ENCODE assay signal across 9 mouse cellular contexts in genomic region chr15:45453797-45454196, GRCm38 (mm10).
DNase-seq lines count a peak whose midpoint lies in the region; ATAC-seq and TF ChIP-seq lines count a peak whose summit lies in the region.
"Had no signal": no experiment of that assay in that cellular context is flagged by ENCODE, and none has a peak within 500 bp of the region (broad histone marks: within the 10 kb centered on the region; RNA-seq: fewer than 3 reads in every experiment).

No protein-coding gene starts in this region.

- no peak for TF ChIP-seq CTCF in cerebellum, adult 2 months (IDR thresholded peaks at IDR 0.05; ENCODE audit: borderline replicate concordance, insufficient read depth, low read depth, low read length)

- WGBS in hindbrain, embryonic 15.5 days, result 60% methylated on average over 1 of the region's 1 CpGs
- WGBS in hindbrain, embryonic 11.5 days, result 95% methylated on average over 1 of the region's 1 CpGs
- 9% methylated on average over 1 of the region's 1 CpGs for WGBS in cerebellum, adult 2 months

- no peaks in the 10 kb centered on the region for H3K9me3 ChIP-seq in hindbrain, embryonic 15.5 days
- no peaks in the 10 kb centered on the region for H3K9me3 ChIP-seq in hindbrain, embryonic 11.5 days (ENCODE audit: control insufficient read depth, low read length)

- H3K4me3 ChIP-seq in hindbrain, embryonic 15.5 days, result no peak overlapping the region
- H3K4me3 ChIP-seq in hindbrain, embryonic 11.5 days (ENCODE audit: low read depth, low read length), result no peak overlapping the region
- H3K4me3 ChIP-seq in cerebellum, adult 2 months (replicated peaks; ENCODE audit: insufficient read depth, low read depth, low read length), result no peak overlapping the region

- TF ChIP-seq POLR2A in cerebellum, adult 2 months (IDR thresholded peaks at IDR 0.05; ENCODE audit: borderline replicate concordance, insufficient read depth, low read length), result no peak

- intact Hi-C loops in left cerebral cortex, postnatal 25 days (cut with DNase I), result no loop called here

- ATAC-seq in hindbrain, embryonic 15.5 days (ENCODE audit: low FRiP score, low read depth), result peak; percentile 91
- no peak for ATAC-seq in hindbrain, embryonic 11.5 days (ENCODE audit: low FRiP score)

- H3K27me3 ChIP-seq in hindbrain, embryonic 15.5 days, result no peaks in the 10 kb centered on the region
- no peaks in the 10 kb centered on the region for H3K27me3 ChIP-seq in hindbrain, embryonic 11.5 days (ENCODE audit: control insufficient read depth, insufficient read depth, low read length)
- H3K27me3 ChIP-seq in cerebellum, adult 2 months (ENCODE audit: control insufficient read depth, insufficient read depth, low read length), result no peaks in the 10 kb centered on the region

- DNase-seq in hindbrain, embryonic 11.5 days (ENCODE audit: low spot score), result no peak
- peak; percentile 86 to 96 for DNase-seq in cerebellum, adult 2 months
- peak; percentile 35 to 36 for DNase-seq in heart, adult 9 months (ENCODE audit: low spot score in 2 of 2)
- DNase-seq in left cerebral cortex, postnatal 25 days (ENCODE audit: low spot score in 2 of 2), result peak; percentile 50 to 81
- no peak for DNase-seq in kidney, postnatal 14 days
- no peak for DNase-seq in adipocyte (ENCODE audit: low spot score)
- no peak for DNase-seq in adrenal gland, adult 18-20 months (ENCODE audit: low spot score in 2 of 2)
- DNase-seq: embryo, embryonic 11 days had no signal

- H3K27ac ChIP-seq in hindbrain, embryonic 15.5 days (replicated peaks), result no peak overlapping the region
- H3K27ac ChIP-seq in hindbrain, embryonic 11.5 days (ENCODE audit: low read depth, low read length), result no peak overlapping the region
- no peak overlapping the region for H3K27ac ChIP-seq in cerebellum, adult 2 months (ENCODE audit: insufficient read depth, low read length)

- no peaks in the 10 kb centered on the region for H3K36me3 ChIP-seq in hindbrain, embryonic 15.5 days
- no peaks in the 10 kb centered on the region for H3K36me3 ChIP-seq in hindbrain, embryonic 11.5 days (ENCODE audit: control insufficient read depth, insufficient read depth, low read length)

- no peak overlapping the region for H3K9ac ChIP-seq in hindbrain, embryonic 15.5 days
- H3K9ac ChIP-seq in hindbrain, embryonic 11.5 days (ENCODE audit: low read depth, low read length), result no peak overlapping the region

- no peak overlapping the region for H3K4me2 ChIP-seq in hindbrain, embryonic 15.5 days
- no peak overlapping the region for H3K4me2 ChIP-seq in hindbrain, embryonic 11.5 days (replicated peaks; ENCODE audit: low read depth, low read length)

- H3K4me1 ChIP-seq in hindbrain, embryonic 15.5 days (replicated peaks), result no peaks in the 10 kb centered on the region
- H3K4me1 ChIP-seq in hindbrain, embryonic 11.5 days (replicated peaks; ENCODE audit: control insufficient read depth, insufficient read depth, low read length), result no peaks in the 10 kb centered on the region
- H3K4me1 ChIP-seq in cerebellum, adult 2 months (ENCODE audit: control insufficient read depth, insufficient read depth, low read length), result no peaks in the 10 kb centered on the region

Comparison
In these comparisons a context has a peak if more than half of its experiments do, and no peak if none do; other contexts are left out.
1. DNase-seq: peak in cerebellum, adult 2 months (2 of 2), heart, adult 9 months (2 of 2) and left cerebral cortex, postnatal 25 days (2 of 2); none in hindbrain, embryonic 11.5 days (single experiment), kidney, postnatal 14 days (single experiment), adipocyte (single experiment) and adrenal gland, adult 18-20 months (0 of 2).